Mouse (Mus musculus): ENCODE data around the gene Tor2a. TPM values are rescaled to one million over a fixed set of nuclear protein-coding genes. Genes with fewer than 3 reads are reported as not detected.

Tor2a gene
- total and polyA plus RNA-seq, 3 experiments, result 33.3 to 53.8 (median 41.4) TPM

GRCm38 (mm10) chr2:32730854-32731253 lies 26.2 kb upstream of the Tor2a start:
- Histone ChIP-seq H3K9me3 (replicated peaks; ENCODE audit: low read length) (no peaks in the 10 kb centered on the region), H3K79me2 (replicated peaks; ENCODE audit: control insufficient read depth, extremely low read depth, insufficient read depth, poor library complexity, severe bottlenecking) (no peaks in the 10 kb centered on the region), H3K27ac (ENCODE audit: insufficient read depth, low read depth) (no peak overlapping the region), H3K36me3 (replicated peaks in 1 of 2; ENCODE audit: control insufficient read depth in 1 of 2, insufficient read depth in 1 of 2, low read length in 1 of 2) (peaks cover 23 to 87% of the 10 kb centered on the region in 2 experiments), H3K27me3 (replicated peaks) (no peaks in the 10 kb centered on the region), H3K9ac (ENCODE audit: insufficient read depth, low read depth) (no peak overlapping the region), H3K4me1 (ENCODE audit: control insufficient read depth in 1 of 2, insufficient read depth in 2 of 2) (peaks cover 2 to 64% of the 10 kb centered on the region in 2 experiments; a peak in 3 of 4 replicates), H3K4me2 (ENCODE audit: insufficient read depth, low read depth, poor library complexity, severe bottlenecking) (no peak overlapping the region), H3K4me3 (replicated peaks in 1 of 3; ENCODE audit: low read depth in 2 of 3, low read length in 2 of 3, poor library complexity in 1 of 3) (no peak overlapping the region)
- TF ChIP-seq BHLHE40 (IDR thresholded peaks at IDR 0.05; ENCODE audit: low read depth, low read length) (no peak), CTCF (conservative IDR thresholded peaks at IDR 0.05 in 1 of 2, IDR thresholded peaks at IDR 0.05 in 1 of 2; ENCODE audit: low read depth in 2 of 2, low read length in 2 of 2) (no peak), GABPA (IDR thresholded peaks at IDR 0.05; ENCODE audit: insufficient replicate concordance, low read depth, low read length) (no peak), RCOR1 (conservative IDR thresholded peaks at IDR 0.05; ENCODE audit: low read depth, low read length) (no peak), CHD1 (IDR thresholded peaks at IDR 0.05; ENCODE audit: low read depth, low read length) (no peak), ZNF384 (IDR thresholded peaks at IDR 0.05; ENCODE audit: low read depth, low read length) (no peak), PAX5 (IDR thresholded peaks at IDR 0.05; ENCODE audit: low read length) (no peak), ZC3H11A (IDR thresholded peaks at IDR 0.05; ENCODE audit: low read depth, low read length) (no peak), ETS1 (conservative IDR thresholded peaks at IDR 0.05; ENCODE audit: low read depth, low read length) (no peak), KAT2A (IDR thresholded peaks at IDR 0.05; ENCODE audit: insufficient replicate concordance, low read length) (no peak), HCFC1 (IDR thresholded peaks at IDR 0.05; ENCODE audit: low read depth, low read length) (no peak), NELFE (IDR thresholded peaks at IDR 0.05; ENCODE audit: low read depth, low read length) (no peak), MYC (IDR thresholded peaks at IDR 0.05; ENCODE audit: low read depth, low read length) (no peak), SIN3A (IDR thresholded peaks at IDR 0.05; ENCODE audit: low read length) (no peak), USF2 (conservative IDR thresholded peaks at IDR 0.05; ENCODE audit: low read depth, low read length) (no peak), USF1 (IDR thresholded peaks at IDR 0.05; ENCODE audit: low read depth, low read length) (no peak), MEF2A (IDR thresholded peaks at IDR 0.05; ENCODE audit: borderline replicate concordance, low read depth, low read length) (no peak)
- in situ Hi-C loops (cut with MboI; ENCODE audit: low pct_ligation_motif_present, low pct_unique_long_range_greater_than_20kb, low sequenced_read_pairs), result no loop called here
- no peak for DNase-seq (ENCODE audit: extremely low read depth)
- dilution Hi-C loops (cut with MboI; ENCODE audit: extremely low pct_ligation_motif_present, extremely low pct_unique_long_range_greater_than_20kb, low sequenced_read_pairs), result no loop called here

- Histone ChIP-seq H3K4me3 (replicated peaks in 1 of 3; ENCODE audit: low read depth in 2 of 3, low read length in 2 of 3, poor library complexity in 1 of 3) (no peak overlapping the region), H3K36me3 (replicated peaks in 1 of 2; ENCODE audit: control insufficient read depth in 1 of 2, insufficient read depth in 1 of 2, low read length in 1 of 2) (peaks cover 19 to 88% of the 10 kb centered on the region in 2 experiments), H3K9ac (ENCODE audit: insufficient read depth, low read depth) (no peak overlapping the region), H3K4me2 (ENCODE audit: insufficient read depth, low read depth, poor library complexity, severe bottlenecking) (no peak overlapping the region), H3K4me1 (ENCODE audit: control insufficient read depth in 1 of 2, insufficient read depth in 2 of 2) (peaks cover 7 to 66% of the 10 kb centered on the region in 2 experiments; a peak in 3 of 4 replicates), H3K79me2 (replicated peaks; ENCODE audit: control insufficient read depth, extremely low read depth, insufficient read depth, poor library complexity, severe bottlenecking) (no peaks in the 10 kb centered on the region), H3K9me3 (replicated peaks; ENCODE audit: low read length) (no peaks in the 10 kb centered on the region), H3K27me3 (replicated peaks) (no peaks in the 10 kb centered on the region), H3K27ac (ENCODE audit: insufficient read depth, low read depth) (no peak overlapping the region)
- dilution Hi-C loops (cut with MboI; ENCODE audit: extremely low pct_ligation_motif_present, extremely low pct_unique_long_range_greater_than_20kb, low sequenced_read_pairs), result no loop called here
- DNase-seq (ENCODE audit: extremely low read depth), result no peak
- TF ChIP-seq E2F4 (IDR thresholded peaks at IDR 0.05; ENCODE audit: insufficient replicate concordance, low read depth, low read length) (no peak), USF2 (conservative IDR thresholded peaks at IDR 0.05; ENCODE audit: low read depth, low read length) (no peak), TBP (conservative IDR thresholded peaks at IDR 0.05; ENCODE audit: low read depth, low read length) (no peak), JUND (conservative IDR thresholded peaks at IDR 0.05; ENCODE audit: low read depth, low read length) (no peak), GABPA (IDR thresholded peaks at IDR 0.05; ENCODE audit: insufficient replicate concordance, low read depth, low read length) (no peak), PAX5 (IDR thresholded peaks at IDR 0.05; ENCODE audit: low read length) (no peak), POLR2AphosphoS2 (IDR thresholded peaks at IDR 0.05; ENCODE audit: low read depth, low read length) (no peak), KAT2A (IDR thresholded peaks at IDR 0.05; ENCODE audit: insufficient replicate concordance, low read length) (no peak), TCF12 (IDR thresholded peaks at IDR 0.05; ENCODE audit: low read depth, low read length) (no peak), USF1 (IDR thresholded peaks at IDR 0.05; ENCODE audit: low read depth, low read length) (no peak), NRF1 (IDR thresholded peaks at IDR 0.05; ENCODE audit: low read depth, low read length) (no peak), POLR2A (IDR thresholded peaks at IDR 0.05; ENCODE audit: low read depth, low read length) (no peak), JUN (IDR thresholded peaks at IDR 0.05; ENCODE audit: insufficient read depth, low read depth, low read length) (no peak), ELF1 (IDR thresholded peaks at IDR 0.05; ENCODE audit: low read depth, low read length) (no peak), ZKSCAN1 (IDR thresholded peaks at IDR 0.05; ENCODE audit: borderline replicate concordance, low read depth, low read length) (no peak), CHD1 (IDR thresholded peaks at IDR 0.05; ENCODE audit: low read depth, low read length) (no peak), IRF4 (IDR thresholded peaks at IDR 0.05; ENCODE audit: low read depth, low read length) (no peak)
- in situ Hi-C loops (cut with MboI; ENCODE audit: low pct_ligation_motif_present, low pct_unique_long_range_greater_than_20kb, low sequenced_read_pairs), result no loop called here
Measured at GRCm38 (mm10) chr2:32731911-32732310, 25.1 kb upstream of the Tor2a start.

Data from CH12.LX (cell line).